Mouse (Mus musculus): Measurements from ENCODE around the gene Ccn2.

GRCm38 (mm10) chr10:24635884-24636283 is 40.6 kb downstream of the Ccn2 start:
- TF ChIP-seq CTCF (IDR thresholded peaks at IDR 0.05; ENCODE audit: low read depth) (no peak), EP300 (IDR thresholded peaks at IDR 0.05; ENCODE audit: low read depth) (no peak)
